Mouse (Mus musculus): Measurements from ENCODE around the gene Josd2.

Gene Josd2

GRCm38 (mm10) chr7:44467811-44468411 is at the start of gene Josd2:
Josd2 (plus strand) TSS chr7:44467980.
- in situ Hi-C loops (cut with MboI; ENCODE audit: low sequenced_read_pairs), result loop anchor here (25.0 kb wide), 1 partner anchor 206 kb away; the partner anchor contains the start of genes Acp4 and Gm15517

- in situ Hi-C loops (cut with MboI; ENCODE audit: low sequenced_read_pairs), result loop anchor here (10.0 kb wide), 1 partner anchor 63 kb away; no protein-coding TSS in a partner anchor
Observed at GRCm38 (mm10) chr7:44427666-44428065, 40.1 kb upstream of the Josd2 start.

GRCm38 (mm10) chr7:44428171-44428950 is 39.4 kb upstream of the Josd2 start:
- in situ Hi-C loops (cut with MboI; ENCODE audit: low sequenced_read_pairs), result loop anchor here (10.0 kb wide), 1 partner anchor 64 kb away; no protein-coding TSS in a partner anchor

- in situ Hi-C loops (cut with MboI; ENCODE audit: low sequenced_read_pairs), result loop anchor here (10.0 kb wide), 1 partner anchor 64 kb away; no protein-coding TSS in a partner anchor
Observed at GRCm38 (mm10) chr7:44428968-44429521, 38.7 kb upstream of the Josd2 start, which contains the start of gene Lrrc4b. Lrrc4b (plus strand) TSS chr7:44429018.

GRCm38 (mm10) chr7:44429534-44430488 is 38.0 kb upstream of the Josd2 start:
- in situ Hi-C loops (cut with MboI; ENCODE audit: low sequenced_read_pairs), result loop anchor here (10.0 kb wide), 1 partner anchor 65 kb away; no protein-coding TSS in a partner anchor

- in situ Hi-C loops (cut with MboI; ENCODE audit: low sequenced_read_pairs), result no loop called here
Observed at GRCm38 (mm10) chr7:44432550-44432949, 35.2 kb upstream of the Josd2 start.

- in situ Hi-C loops (cut with MboI; ENCODE audit: low sequenced_read_pairs), result no loop called here
Observed at GRCm38 (mm10) chr7:44433371-44433770, 34.4 kb upstream of the Josd2 start.

GRCm38 (mm10) chr7:44434089-44434488 is 33.7 kb upstream of the Josd2 start:
- in situ Hi-C loops (cut with MboI; ENCODE audit: low sequenced_read_pairs), result no loop called here

- in situ Hi-C loops (cut with MboI; ENCODE audit: low sequenced_read_pairs), result no loop called here
Observed at GRCm38 (mm10) chr7:44435796-44436195, 32.0 kb upstream of the Josd2 start.

- in situ Hi-C loops (cut with MboI; ENCODE audit: low sequenced_read_pairs), result no loop called here
Observed at GRCm38 (mm10) chr7:44436267-44436666, 31.5 kb upstream of the Josd2 start.

- in situ Hi-C loops (cut with MboI; ENCODE audit: low sequenced_read_pairs), result no loop called here
Observed at GRCm38 (mm10) chr7:44437188-44437587, 30.6 kb upstream of the Josd2 start.

GRCm38 (mm10) chr7:44437933-44438332 is 29.8 kb upstream of the Josd2 start:
- in situ Hi-C loops (cut with MboI; ENCODE audit: low sequenced_read_pairs), result no loop called here

- in situ Hi-C loops (cut with MboI; ENCODE audit: low sequenced_read_pairs), result no loop called here
Observed at GRCm38 (mm10) chr7:44439696-44440095, 28.1 kb upstream of the Josd2 start.

GRCm38 (mm10) chr7:44440479-44440878 is 27.3 kb upstream of the Josd2 start:
- in situ Hi-C loops (cut with MboI; ENCODE audit: low sequenced_read_pairs), result no loop called here

- in situ Hi-C loops (cut with MboI; ENCODE audit: low sequenced_read_pairs), result no loop called here
Observed at GRCm38 (mm10) chr7:44441180-44441579, 26.6 kb upstream of the Josd2 start.

- in situ Hi-C loops (cut with MboI; ENCODE audit: low sequenced_read_pairs), result no loop called here
Observed at GRCm38 (mm10) chr7:44441648-44442109, 26.1 kb upstream of the Josd2 start.

- in situ Hi-C loops (cut with MboI; ENCODE audit: low sequenced_read_pairs), result no loop called here
Observed at GRCm38 (mm10) chr7:44442407-44442821, 25.4 kb upstream of the Josd2 start.

- in situ Hi-C loops (cut with MboI; ENCODE audit: low sequenced_read_pairs), result no loop called here
Observed at GRCm38 (mm10) chr7:44443268-44444173, 24.3 kb upstream of the Josd2 start.

- in situ Hi-C loops (cut with MboI; ENCODE audit: low sequenced_read_pairs), result no loop called here
Observed at GRCm38 (mm10) chr7:44444886-44445527, 22.8 kb upstream of the Josd2 start.
